Mouse (Mus musculus) layer of hippocampus, postnatal 10 days (tissue): Measurements from ENCODE around the gene Nfia. TPM values are rescaled to one million over a fixed set of nuclear protein-coding genes. Genes with fewer than 3 reads are reported as not detected.

Experiments
- DNase-seq, 2 experiments: peaks; one replicate each; pipeline ENCODE4 v3.0.0; 2021; ENCODE audit warnings: low spot score in 2 of 2
- total RNA-seq, 2 experiments: library from RNA; stranded (reverse); gene quantifications; 2 replicates each; pipeline ENCODE4 v1.2.3; 2021

Nfia gene
- total RNA-seq, 2 experiments from 2014 or later = 118 to 135 TPM

DNA sequence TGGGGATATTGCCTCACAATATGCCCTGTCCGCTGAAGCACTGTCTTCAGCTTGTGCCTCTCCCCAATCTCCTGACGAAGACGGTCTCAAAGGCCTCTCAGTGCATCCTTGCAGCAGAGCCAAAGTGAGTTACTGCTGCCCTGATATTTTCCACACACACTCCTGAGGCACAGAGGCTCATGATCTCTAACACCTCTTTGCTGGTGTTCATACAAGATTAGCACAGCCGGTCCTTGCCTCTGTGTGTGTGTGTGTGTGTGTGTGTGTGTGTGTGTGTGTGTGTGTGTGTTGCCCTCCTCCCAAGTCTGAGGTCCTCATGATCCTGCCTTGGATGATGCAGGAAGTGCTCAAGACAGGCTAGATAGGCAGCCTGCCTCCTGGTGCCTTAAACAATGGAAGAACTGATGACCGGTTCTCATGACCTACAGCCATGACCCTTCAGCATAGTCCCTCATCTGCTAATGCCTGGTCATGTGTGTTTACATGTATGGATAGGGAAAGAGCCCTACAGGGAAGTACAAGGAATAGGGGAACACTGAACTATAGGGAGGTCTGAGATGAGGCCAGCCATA is 319.5 kb downstream of the Nfia start:
- no peak for DNase-seq

DNA sequence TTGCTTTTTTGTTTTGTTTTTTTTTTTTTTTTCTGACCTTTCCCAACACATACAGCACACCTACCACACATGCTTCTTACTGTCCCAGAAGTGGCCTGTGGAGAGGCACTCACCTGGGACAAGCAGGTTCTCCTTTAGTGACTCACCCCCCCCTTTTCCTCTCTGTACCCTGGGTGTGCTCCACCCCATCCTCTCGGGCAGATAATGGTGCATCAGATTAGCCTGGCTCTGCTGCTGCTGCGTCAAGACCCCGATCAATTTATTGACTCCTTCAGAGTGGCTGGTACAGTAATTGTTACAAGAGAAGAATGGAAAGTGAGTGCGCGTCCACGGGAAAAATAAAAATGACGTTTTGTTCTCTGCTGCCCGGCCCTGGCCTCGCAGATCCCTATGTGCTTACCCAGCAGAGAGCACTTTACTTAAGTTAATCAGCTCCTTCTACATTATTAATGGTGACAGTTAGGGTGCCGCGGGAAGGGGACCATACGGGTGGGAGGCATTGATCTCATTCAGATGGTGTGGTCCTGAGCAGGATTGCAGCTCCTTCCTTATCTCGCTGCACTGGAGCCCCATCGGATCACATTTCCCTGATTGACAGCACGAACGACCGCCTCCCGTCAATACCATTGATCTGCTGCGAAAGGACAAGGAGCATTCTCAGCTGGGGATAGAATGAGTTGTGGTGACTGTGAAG is 321.7 kb downstream of the Nfia start:
- DNase-seq = no peak

- no peak for DNase-seq
Measured at GRCm38 (mm10) chr4:98095060-98095459, 322.5 kb downstream of the Nfia start.

DNA sequence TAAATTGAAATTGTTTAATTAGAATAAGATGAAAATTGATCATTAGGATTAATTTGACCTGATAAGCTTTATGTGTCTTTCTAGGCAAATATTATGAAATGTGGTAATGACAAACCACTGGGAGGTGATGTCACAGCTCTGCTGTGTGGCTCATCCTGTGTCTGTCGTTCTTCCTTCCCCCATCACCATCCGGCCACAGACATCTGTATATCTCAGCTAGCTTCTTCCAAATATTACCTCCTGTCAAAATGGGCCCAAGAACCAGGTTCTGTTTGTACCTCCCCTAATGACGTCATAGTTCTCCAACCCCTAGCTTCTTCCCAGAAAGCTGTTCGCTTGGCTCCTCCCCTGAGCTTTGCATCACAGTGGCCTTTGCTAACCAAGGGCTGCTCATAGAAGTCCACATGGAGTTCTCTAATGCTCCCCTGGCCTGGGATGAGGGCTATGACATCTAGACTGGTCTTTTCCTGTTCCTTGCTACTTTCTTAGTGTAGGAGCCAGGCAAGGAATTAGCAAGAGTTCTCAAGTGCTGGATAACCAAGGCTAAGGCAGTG is 324.6 kb downstream of the Nfia start:
- no peak for DNase-seq

DNA sequence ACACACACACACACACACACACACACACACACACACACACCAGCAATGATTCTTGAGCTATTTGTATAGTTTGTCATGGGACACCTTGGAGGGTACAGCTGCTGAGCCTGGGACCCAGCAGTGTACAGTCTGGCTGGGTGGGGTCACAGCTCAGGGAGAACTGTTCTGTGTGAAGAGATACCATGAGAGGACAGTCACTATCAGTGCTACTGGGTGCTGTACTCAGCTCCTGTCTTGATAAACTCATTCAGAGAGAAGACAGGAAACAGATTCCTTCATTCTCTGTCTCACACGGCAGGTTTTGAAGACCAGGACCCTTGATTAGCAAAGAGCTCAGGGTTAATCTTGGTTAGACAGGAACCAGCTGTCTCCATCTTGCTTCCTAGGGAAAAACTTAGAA is 326.1 kb downstream of the Nfia start:
- no peak for DNase-seq

- DNase-seq = no peak
Measured at GRCm38 (mm10) chr4:98099433-98099832, 326.9 kb downstream of the Nfia start.

- no peak for DNase-seq
Measured at GRCm38 (mm10) chr4:98101153-98102096, 328.9 kb downstream of the Nfia start.

DNA sequence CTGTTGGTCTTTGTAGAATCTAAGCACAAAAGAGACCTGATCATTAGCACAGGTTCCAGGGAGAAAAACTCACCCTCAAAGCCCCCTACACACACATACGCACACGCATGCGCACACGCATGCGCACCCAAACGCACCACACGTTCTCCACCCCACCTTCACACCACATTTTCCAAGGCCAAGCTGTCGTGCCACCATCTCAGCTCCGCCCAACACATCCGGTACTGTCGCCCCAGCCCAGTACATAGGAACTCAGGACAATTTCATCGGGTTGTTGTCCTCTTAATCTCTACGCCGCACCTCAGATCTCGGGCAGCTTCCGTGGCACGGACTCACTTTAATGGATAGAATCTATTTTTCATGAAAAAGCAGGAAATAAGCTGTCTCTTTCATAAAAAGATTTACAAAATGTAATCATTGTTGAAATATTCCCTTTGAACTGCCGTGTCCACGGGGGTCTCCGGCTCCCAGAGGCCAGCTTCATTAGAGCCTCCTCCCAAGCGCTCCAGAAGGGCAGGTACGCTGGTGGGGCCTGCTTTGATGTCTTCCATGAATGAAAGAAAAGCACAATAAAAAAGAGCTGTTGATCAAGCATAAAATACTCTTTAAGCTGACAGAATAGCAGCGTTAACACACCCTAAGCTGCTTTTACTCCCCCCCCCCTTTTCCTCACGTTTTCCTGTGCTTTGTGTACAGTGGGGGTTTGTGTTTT is 330.2 kb downstream of the Nfia start:
- DNase-seq = no peak

GRCm38 (mm10) chr4:98103337-98103666 is 330.8 kb downstream of the Nfia start:
- no peak for DNase-seq

DNA sequence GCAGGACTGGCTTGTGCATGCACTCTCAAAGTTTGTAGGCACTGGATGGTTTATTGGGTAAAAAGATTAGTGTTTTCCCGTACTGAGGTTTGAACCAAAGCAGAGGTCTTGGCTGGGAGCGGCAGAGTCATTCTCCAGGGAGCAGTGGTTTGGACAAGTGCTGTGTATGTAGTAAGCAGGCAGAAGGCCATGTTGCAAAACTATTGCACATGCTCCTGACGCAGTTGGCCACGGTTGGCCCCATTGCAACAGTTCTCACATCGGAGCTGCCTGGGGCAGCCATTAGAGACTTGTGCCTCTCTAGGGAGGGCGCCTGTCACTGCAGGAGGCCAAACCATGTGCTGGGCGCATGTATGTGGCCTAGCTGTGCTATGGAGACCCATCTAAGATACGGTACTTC is 331.6 kb downstream of the Nfia start:
- DNase-seq = no peak

GRCm38 (mm10) chr4:98104911-98105702 is 332.6 kb downstream of the Nfia start:
- no peak for DNase-seq

GRCm38 (mm10) chr4:98105971-98106370 is 333.4 kb downstream of the Nfia start:
- DNase-seq = no peak

- DNase-seq = no peak
Measured at GRCm38 (mm10) chr4:98106445-98107092, 334.0 kb downstream of the Nfia start.

- DNase-seq = no peak
Measured at GRCm38 (mm10) chr4:98107093-98107453, 334.5 kb downstream of the Nfia start.

- DNase-seq = no peak
Measured at GRCm38 (mm10) chr4:98107936-98108675, 335.6 kb downstream of the Nfia start.

- no peak for DNase-seq
Measured at GRCm38 (mm10) chr4:98108676-98109016, 336.1 kb downstream of the Nfia start.

GRCm38 (mm10) chr4:98109064-98109463 is 336.5 kb downstream of the Nfia start:
- peak; percentile 60 to 71 for DNase-seq

GRCm38 (mm10) chr4:98109911-98110310 is 337.4 kb downstream of the Nfia start:
- no peak for DNase-seq

- DNase-seq = no peak
Measured at GRCm38 (mm10) chr4:98113289-98114024, 340.9 kb downstream of the Nfia start.
